Mouse (Mus musculus) spleen, postnatal 36 days (tissue): ENCODE data around the gene Arid1b.

ENCODE experiments used
- DNase-seq, 2 experiments: peaks; one replicate each; pipeline ENCODE4 v3.0.0; 2022; ENCODE audit warnings: low spot score in 2 of 2, mixed read lengths in 1 of 2

The Arid1b gene

DNA sequence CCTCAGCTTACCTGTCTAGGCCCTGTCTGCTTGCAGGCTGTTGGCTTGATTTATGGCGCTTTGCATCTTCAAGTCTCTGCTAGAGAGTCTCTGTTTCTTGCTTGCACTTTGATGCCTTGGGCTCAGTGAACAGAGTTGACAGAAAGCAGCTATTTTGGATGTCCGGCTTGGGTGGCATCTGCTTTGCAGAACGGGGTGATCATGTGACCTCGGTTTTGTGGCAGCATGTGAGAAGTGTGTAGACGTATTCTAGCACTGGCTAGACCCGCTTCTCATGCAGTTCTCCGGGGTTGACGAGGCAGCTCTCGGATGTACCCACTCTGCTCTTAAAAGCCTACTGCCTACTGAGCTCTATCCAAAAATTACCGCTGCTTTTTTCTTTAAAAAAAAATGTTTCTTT, 22.9 kb downstream of the Arid1b start:
- no peak for DNase-seq

DNA sequence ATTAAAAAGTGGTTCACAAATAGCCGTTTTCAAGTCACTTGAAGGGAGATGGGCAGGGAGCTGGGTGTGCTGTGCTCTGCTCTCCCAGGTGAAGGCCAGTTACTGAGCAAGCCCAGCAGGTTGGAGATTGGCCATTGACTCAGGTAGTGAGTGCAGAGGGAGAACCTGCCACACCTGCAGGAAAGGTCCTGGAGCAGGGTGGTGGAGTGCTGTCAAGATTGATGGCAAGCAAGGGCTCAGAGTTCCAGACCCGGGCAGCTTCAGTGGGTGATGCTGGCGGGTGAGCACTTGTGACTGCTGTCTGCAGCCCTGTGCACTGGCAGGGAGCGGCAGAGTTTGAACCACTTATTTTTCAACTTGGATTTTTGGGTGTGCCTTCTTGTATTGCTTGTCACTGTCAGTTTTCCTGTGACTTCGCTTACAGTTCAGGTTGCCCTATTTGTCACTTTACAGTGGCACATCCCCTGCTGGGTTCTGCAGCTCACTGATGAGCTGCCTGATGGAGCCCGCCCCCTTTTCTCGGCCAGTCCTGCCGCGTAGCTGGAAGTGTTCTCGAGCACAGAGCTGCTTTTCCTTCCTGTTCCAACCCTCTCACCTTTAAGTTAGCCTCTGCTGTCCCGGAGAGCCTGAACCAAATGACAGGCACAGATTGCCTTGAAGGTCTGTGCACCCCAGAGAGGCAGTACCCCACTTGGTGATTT, 27.3 kb downstream of the Arid1b start:
- DNase-seq: no peak

DNA sequence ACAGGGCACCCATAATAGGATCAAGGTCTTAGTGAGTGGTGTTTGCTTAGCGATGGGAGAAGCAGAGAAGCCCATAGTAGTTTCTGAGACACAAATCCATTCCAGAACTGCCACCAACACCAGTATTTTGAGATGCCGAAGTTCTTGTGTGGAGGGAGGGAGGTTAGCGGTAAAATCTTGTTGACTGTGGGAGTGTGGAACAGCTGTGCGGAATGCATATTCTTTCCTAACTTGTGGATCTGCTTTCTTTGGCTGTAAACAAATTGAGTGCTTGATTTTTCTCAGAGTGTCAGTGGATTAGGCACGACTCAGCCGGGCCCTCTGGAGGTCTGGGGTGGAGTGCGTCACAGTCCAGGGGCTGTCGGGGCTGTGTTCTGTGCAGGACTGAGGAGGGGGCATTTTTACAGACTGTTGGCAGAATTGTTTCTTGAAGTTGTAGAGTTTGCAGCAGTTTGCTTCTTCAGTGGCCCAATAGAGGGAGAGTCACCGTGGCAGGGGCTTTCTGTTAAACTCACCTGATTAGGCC, 27.9 kb downstream of the Arid1b start:
- DNase-seq: no peak

DNA sequence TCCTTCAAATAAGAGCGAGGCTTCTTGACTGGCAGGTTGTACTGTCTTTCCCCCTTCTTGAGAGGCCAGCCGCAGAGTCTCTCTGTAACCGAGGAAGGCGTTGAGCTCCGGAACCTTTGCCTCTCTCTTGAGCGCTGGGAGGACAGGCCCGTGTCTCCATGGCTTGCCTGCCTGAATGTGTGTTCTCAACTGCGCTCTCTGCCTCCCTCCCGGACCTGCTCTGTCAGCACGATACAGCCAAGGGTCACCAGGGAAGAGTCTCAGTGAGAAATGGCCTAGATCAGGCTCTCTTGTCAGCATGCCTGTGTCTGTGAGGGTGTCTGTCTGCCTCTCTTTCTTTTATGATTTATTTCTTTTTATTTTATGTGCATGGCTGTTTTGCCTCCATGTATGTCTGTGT, 29.6 kb downstream of the Arid1b start:
- no peak for DNase-seq

DNA sequence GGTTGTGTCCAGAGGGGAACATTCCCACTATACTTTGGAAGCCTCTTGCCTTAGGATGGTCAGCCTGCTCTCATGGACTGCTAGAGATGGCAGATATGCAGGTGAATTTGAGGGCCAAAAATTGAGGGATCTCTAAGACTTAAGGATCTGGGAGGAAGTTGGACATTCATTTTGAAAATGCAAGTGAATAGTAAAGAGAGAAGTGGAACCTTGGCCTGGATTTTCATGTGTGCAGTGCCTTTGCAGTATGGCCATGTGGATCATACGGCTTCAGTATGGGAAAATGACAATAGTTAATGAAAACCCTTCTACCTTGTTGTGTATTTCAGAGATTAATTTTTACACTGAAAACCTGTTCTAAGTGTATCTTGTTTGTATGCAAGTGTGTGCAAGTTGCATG, 31.3 kb downstream of the Arid1b start:
- DNase-seq: no peak

DNA sequence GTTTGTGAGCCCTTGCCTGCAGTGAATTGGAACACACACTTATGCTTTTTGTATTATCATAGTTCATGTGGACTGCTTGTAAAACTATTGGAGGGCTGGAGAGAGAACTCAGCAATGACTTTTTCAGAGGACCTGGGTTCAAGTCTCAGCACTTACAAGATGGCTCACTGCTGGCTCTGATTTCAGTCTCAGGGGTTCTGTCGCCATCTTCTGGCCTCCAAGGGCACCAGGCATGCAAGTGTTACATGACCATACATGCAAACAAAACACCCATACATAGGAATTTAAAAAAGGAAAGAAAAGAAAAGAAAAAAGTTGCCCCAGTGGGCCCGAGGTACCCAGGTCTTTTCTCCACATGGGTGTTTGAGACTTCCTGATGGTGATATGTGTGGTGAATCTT, 32.4 kb downstream of the Arid1b start:
- no peak for DNase-seq

DNA sequence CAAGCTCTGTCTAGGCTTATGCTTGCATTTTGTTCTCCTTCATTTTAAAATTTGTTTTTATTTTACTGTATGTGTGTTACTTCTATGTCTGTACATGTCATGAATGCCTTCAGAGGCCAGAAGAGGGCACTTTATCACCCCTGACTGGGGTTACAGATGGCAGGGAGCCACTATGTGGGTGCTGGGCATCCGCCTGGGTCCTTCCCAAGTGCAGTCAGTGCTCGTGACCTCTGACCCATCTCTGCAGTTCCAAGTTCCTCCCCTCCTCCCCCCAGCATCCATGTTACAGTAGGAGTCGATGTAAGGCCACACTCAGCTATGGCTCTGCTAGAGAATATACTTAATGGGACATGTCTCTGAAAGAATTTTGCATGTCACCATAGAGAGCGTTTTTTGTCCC, 35.0 kb downstream of the Arid1b start:
- no peak for DNase-seq

DNA sequence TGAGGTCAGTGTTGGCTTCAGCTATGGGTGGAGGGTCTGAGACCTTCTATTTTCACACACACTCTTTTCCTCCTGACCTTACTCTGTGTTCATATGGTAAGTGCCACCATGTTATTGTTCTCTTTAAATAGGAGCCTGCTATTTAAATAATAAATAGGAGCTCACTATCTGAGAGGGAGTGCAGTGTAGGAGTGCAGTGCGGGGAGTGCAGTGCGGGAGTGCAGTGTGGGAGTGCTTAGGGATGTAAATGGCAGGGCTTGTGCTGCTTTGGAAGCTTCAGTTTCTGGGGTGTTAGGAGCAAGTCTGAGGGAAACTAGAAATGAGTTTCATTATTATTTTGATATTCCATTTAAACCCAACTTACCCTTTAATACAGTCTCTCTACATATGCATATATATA, 36.2 kb downstream of the Arid1b start:
- DNase-seq: no peak

DNA sequence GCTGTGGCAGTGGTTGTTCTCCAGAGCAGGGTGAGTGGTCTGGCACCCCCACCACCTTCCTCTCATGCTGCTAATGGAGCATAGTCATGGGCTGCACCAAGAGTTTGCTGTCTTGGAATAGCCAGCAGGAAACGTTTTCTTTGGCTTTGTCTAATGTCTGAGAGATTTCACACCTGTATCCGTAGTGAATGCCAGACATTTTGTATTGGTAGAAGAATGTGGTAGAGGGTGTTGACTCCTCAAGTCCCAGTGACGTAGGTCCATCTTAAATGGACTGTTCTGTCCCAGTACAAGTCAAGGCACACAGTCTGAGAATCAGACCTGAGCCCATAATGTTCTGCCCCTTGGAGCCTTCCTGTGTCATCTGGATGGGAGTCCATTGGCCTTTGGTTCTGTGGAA, 39.2 kb downstream of the Arid1b start:
- no peak for DNase-seq

DNA sequence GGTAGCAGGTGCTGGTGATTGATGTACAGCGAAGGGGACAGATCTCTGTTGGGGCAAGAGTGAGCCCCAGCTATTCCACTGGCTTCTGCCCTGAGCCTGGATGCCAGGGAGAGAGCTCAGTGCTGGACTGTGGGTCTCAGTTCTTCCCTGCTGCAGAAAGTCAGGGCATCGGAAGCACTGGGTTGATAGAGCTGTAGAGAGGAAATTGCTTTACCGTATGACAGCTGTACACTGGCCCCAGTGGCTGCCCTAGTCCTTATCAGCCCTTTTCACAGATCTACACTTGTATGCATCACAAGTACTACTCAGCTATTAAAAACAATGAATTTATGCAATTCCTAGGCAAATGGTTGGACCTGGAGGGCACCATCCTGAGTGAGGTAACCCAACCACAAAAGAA, 40.1 kb downstream of the Arid1b start:
- DNase-seq: no peak

DNA sequence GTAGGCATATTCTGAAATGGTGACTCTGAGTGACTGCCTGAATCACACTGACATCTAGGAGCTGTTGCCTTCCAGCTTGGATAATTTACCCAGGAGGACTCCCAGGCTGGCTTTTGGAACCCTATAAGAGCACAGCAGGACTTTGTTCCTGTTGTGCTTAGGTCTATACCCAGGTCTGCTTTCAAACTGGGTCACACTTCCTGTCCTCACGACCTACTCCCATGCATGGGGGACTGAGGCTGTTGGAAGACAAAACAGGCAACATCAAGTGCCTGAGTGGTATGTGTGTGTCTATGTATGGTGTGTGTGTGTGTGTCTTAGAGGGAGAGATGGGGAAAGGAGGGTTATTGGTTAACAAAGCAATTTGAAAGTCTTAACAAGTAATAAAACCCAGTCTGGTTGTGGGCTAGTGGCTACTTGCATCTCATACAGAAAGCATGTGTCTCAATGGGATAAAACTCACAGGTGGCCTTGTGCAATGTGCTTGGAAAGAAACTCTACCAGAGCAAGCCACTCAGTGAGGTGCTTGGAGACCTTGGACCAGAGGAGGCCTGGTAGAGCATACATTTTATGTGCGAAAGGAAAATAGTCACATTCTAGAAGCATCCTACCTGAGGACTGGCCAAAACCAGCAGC, 42.2 kb downstream of the Arid1b start:
- no peak for DNase-seq

DNA sequence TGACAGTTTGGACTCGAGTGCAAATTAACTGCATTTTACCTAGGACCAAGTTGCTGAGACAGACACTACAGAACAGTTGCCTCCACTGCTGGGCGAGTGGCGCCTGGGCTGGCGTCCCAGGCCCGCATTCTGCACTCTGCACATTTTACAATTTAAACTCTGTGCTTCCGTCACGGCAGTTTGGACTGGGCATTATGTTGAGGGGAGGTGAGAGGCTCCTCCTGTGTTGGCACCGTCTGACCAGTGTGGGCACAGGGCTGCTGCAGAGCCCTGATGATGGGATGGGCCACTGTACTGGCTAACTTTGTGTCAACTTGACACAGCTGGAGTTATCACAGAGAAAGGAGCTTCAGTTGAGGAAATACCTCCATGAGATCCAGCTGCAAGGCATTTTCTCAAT, 43.1 kb downstream of the Arid1b start:
- DNase-seq: no peak

DNA sequence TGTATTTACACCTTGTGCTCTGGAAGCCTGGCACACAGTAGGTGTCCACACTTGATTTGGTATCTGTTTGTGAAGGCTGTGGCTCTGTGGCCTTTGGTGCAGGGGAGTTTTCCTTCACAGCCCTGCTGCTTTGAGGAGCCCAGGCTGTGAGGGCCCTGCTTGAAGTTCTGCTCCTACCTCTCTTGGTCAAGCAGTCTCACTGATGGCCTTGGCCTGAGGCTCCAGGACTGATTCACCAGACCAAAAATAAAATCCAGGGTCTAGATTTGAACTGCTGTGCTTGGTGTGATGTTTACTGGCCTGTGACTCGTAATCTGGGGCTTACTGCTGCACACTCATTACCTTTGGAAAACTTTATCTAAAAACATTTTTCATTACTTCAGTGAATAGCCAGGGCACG, 45.7 kb downstream of the Arid1b start:
- DNase-seq: no peak

DNA sequence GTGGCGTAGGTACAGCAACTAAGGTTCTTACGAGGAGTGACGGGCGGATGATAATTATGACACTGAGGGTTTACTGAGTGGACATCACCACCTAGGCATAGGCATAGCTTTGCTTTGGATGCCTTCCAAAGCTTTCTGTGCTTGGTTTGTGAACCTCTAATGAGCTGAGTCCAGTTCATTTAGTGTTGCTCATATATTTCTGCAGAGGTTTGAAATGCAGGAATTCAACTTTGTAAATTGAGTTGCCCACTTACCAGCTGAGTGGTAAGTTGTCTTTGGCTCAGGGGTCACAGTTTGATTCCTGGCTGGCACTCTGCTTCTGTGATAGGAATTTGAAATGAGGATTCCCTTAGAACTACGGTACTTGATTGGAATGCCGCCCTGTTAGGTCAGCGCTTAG, 49.7 kb downstream of the Arid1b start:
- no peak for DNase-seq

DNA sequence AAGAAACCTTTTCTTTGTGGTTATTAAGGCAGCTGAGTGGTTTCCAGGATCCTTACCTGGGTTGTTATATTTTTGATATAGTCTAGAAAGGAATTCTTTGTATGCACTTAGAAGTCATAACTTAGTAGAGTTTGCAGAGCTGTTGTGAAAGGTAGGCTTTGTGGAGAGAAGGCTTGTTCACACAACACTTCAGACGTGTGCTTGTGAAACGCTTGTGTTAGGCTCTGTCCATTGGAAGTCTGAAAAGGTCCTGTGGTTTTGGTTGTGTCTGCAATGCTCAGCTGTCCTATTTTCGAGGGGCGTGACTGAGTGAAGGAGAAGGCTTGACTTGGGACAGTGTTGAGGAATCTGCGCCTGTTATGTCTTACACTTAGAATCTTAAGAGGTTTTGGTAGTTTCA, 51.5 kb downstream of the Arid1b start:
- DNase-seq: no peak

DNA sequence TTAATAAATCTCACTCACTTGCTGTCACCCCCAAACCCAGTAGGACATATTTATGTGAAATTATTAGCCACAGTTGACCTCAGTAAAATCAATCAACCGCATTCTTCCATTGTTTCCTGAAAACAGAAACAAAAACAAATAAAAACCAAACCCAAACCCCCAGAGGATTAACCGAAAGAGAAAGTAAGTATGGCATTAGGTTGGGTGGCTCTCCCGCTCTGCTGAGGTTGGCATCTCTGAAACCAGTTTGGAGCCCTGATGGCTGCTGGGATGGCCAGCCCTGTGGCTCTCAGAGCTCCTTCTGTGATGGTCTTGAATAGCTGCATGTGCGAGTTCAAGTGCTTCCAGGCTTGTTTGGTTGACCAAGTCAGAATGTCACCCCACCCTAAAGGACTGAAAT, 53.2 kb downstream of the Arid1b start:
- no peak for DNase-seq

DNA sequence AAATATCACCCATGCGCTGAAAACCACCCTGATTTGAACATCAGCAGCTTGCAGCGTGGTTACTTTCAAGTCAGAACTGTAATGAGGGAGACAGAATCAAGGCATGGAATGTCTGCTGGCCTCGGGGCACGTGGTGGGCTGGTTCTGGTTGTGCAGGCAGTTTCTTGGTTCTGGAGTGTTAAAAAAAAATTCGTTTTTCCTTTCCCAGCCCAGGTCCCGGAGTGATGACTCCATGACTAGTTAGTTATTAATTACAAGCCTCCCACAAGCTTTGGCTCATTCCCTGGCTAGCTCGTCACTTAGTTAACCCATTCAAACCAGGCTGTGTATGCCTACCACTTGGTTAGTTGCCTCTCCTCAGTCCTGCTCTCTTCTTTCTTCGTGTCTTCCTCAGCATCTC, 56.1 kb downstream of the Arid1b start:
- DNase-seq: no peak

DNA sequence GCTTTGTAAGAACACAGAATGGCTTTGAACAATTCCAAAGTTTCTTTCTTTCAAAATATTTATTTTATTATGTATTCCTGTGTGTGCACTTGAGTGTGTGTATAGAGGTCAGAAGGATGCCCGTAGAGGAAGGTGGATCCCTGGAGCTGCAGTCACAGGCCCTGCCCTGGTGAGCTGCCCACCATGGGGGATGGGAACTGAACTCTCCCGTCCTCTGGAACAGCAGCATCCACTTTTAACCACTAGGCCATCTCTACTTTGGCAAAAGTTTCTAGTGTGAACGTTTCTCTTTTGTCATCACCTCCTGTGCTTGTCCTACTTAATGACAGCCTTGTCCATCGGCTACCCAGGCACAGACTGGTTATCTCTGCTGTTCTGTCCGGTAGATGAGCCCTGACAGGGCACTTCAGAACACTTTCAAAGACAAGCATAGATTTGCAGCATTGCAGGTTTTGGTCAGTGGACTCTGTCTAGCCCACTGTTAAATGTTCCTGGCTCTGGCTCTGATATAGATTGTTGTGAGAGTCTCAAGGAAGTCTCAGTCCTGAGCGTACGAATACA, 56.9 kb downstream of the Arid1b start:
- DNase-seq: no peak

DNA sequence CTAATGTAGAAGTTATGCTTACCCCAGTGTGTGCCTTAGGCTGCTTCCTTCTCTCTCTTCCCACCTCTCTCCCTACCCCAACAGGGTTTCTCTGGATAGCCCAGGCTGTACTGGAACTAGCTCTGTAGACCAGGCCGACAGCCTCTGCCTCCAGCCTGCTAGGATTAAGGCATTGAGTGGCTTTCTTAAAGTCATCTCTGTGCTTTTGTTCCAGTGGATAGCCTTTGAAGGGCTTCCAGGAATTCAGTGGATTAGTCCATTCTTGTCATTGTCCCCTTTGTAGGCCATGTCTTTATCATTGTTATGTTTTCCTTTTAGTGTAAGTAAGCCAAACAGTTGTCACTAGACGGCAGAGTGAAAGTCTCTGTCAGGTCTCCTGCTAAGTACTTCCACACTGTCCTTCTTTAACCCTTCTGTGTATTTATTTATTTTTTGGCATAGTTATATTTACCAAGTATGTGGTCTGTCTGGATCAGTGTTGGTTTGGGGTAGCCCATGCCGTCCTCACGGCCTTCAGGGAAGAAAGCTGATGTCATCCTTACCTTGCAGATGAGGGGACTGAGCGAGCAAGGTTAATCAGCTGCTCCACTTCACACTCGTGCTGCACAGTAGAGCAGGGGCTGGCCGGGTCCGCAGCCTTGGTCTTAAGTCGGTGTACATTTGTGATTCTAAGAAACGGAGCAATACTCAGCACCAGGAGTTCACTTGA, 58.1 kb downstream of the Arid1b start:
- DNase-seq: no peak

DNA sequence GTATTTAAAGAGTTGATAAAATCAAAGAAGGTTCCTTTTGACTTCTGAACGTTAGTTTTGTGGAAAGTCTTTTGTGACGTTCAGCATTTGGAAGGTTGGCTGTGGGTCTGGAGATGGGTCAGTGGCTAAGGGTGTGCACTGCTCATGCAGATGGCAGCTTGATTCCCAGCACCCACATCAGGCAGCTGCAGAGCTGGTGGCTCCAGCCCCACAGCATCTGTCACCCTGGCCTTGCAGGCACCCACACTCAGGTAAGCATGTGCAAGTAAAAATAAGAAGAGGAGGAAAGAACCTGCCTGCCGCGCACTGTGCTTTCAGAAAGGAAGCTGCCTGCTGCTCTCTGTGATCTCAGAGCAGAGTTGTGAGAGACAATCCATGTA, 58.7 kb downstream of the Arid1b start:
- no peak for DNase-seq

DNA sequence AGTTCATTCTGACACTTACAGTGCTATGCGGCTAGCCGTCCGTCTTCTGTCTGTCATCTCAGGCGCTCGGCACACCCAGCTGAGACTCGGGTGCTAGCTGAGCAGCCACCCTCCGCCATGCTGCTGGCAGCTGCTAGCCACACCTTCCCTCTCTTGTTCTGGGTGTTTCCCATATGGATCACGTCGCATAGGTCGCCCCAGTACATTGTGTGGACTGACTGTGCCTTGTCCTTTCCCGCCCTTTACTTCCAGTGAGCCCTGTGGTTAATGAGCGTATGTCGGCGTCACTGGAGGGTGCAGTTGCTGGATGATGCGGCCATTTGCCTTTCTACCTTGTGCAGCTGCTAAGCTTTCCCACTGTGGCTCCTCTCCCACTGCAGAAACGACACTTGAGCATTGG, 59.1 kb downstream of the Arid1b start:
- DNase-seq: no peak

DNA sequence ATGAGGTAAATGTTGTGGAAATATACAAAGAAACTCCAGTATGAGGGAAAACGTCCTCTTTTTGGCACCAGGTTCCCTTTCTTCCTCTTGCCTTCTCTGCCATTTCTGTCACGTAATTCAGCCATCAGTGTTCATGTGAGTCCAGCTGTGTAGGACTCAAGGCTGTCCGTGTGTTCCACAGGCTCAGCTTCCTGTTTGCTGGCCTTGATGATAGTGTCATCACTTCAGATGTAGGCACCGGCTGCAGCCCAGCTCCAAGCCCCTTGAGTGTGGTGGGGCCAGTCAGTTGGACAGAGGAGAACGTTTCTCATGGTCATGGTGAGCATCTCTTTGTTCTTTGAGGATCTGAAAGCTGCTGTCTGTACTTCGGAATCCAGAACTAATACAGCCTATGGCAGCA, 61.3 kb downstream of the Arid1b start:
- DNase-seq: no peak

DNA sequence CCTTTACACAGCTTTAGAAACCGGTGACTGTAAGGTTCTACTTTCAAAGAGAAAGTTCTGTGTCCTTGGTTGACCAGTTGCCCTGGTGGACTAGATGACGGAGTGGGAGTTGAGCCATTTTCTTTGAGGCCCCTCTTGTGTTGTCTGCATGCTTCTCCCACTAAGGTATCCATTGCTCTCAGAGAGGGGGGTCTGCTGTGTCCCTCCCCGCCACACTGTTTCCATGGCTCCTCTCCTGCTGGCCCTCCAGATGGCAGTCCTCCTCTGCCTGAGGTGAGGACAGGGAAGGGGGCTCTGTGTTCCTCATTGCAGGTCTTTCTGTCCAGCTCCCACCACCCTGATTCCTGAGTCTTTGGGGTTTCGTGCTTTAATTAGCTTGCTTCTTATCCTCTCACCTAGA, 62.5 kb downstream of the Arid1b start:
- no peak for DNase-seq
